Mouse (Mus musculus) sigmoid colon, adult 10 weeks (tissue): ENCODE results near the gene Nfkbie. TPM values are rescaled to one million over a fixed set of nuclear protein-coding genes. Genes with fewer than 3 reads are reported as not detected.

Experiments used
- polyA plus RNA-seq: library from polyadenylated mRNA; stranded (reverse); fragments of 350-450 nt; fragmentation: Illumina TruSeq; extraction: RNeasy Lipid Tissue Mini Kit (QIAGEN cat#74804); gene quantifications from one replicate; pipeline ENCODE4 v1.2.3, GENCODE M21; 2014; ENCODE audit warnings: low read depth, low replicate concordance

Nfkbie gene
- 1.4 TPM for polyA plus RNA-seq

GRCm38 (mm10) chr17:45555452-45556106 lies at the start of gene Nfkbie:
TSS of gene Nfkbie (plus strand) at chr17:45555703.

GRCm38 (mm10) chr17:45506700-45507189 lies 48.8 kb upstream of the Nfkbie start, which contains the start of gene Aars2:
TSS of gene Aars2 (plus strand) at chr17:45506841.

GRCm38 (mm10) chr17:45523263-45523662 lies 32.2 kb upstream of the Nfkbie start, which contains the start of gene Tcte1:
TSS of gene Tcte1 (plus strand) at chr17:45523434.

GRCm38 (mm10) chr17:45549617-45550181 lies 5.8 kb upstream of the Nfkbie start, which contains the start of gene Tmem151b:
TSS of gene Tmem151b (minus strand) at chr17:45549677.

GRCm38 (mm10) chr17:45563655-45564530 lies 8.4 kb downstream of the Nfkbie start, which contains the start of gene Slc35b2:
TSS of gene Slc35b2 (plus strand) at chr17:45563874.

GRCm38 (mm10) chr17:45573087-45573779 lies 17.7 kb downstream of the Nfkbie start, which contains the start of gene Hsp90ab1:
TSS of gene Hsp90ab1 (minus strand) at chr17:45573271.

GRCm38 (mm10) chr17:45599446-45600242 lies 44.1 kb downstream of the Nfkbie start, which contains the start of gene Slc29a1:
TSS of gene Slc29a1 (minus strand) at chr17:45599606.

GRCm38 (mm10) chr17:45601877-45602304 lies 46.4 kb downstream of the Nfkbie start, which contains the start of gene Mymx:
TSS of gene Mymx (minus strand) at chr17:45602102.

Other genes with a start within 250 kb of the Nfkbie start
- 72.6 TPM for gene Cdc5l, start 122.0 kb upstream of the Nfkbie start, polyA plus RNA-seq
- gene Spats1, start 80.3 kb upstream of the Nfkbie start, polyA plus RNA-seq: not detected
- gene Aars2, start 48.9 kb upstream of the Nfkbie start, polyA plus RNA-seq: 0.47 TPM
- not detected for gene Tcte1, start 32.3 kb upstream of the Nfkbie start, polyA plus RNA-seq
- gene Tmem151b, start 6.0 kb upstream of the Nfkbie start, polyA plus RNA-seq: 0.09 TPM
- 4.6 TPM for gene Slc35b2, start 8.2 kb downstream of the Nfkbie start, polyA plus RNA-seq
- 1,214 TPM for gene Hsp90ab1, start 17.6 kb downstream of the Nfkbie start, polyA plus RNA-seq
- 3.8 TPM for gene Slc29a1, start 43.9 kb downstream of the Nfkbie start, polyA plus RNA-seq
- not detected for gene Mymx, start 46.4 kb downstream of the Nfkbie start, polyA plus RNA-seq
- gene Capn11, start 103.6 kb downstream of the Nfkbie start, polyA plus RNA-seq: 1.1 TPM
- not detected for gene Mrpl14, start 130.6 kb downstream of the Nfkbie start, polyA plus RNA-seq
- gene Tmem63b, start 131.2 kb downstream of the Nfkbie start, polyA plus RNA-seq: 14.0 TPM
- gene 1600014C23Rik, start 178.1 kb downstream of the Nfkbie start, polyA plus RNA-seq: not detected